Mouse (Mus musculus) embryonic facial prominence, embryonic 14.5 days (tissue): ENCODE data around the gene Mtch1. TPM values are rescaled to one million over a fixed set of nuclear protein-coding genes. Genes with fewer than 3 reads are reported as not detected.
"Not testable (repeated sequence)": the region's sequence is repeated elsewhere in the genome, so short reads cannot be mapped to it uniquely, and the experiment has no call there.

Experiments used
- ATAC-seq: fragments of 200-750 bp; cut with Nextera tagmentation; 2 replicates; pipeline ENCODE4 v1.8.0; 2017; ENCODE audit warnings: low read depth, moderate number of reproducible peaks, moderate TSS enrichment
- DNase-seq: peaks from one replicate; pipeline ENCODE4 v3.0.0-alpha.2; 2015; ENCODE audit warnings: low spot score
- H3K27ac ChIP-seq: fragments of 300-500 bp; sonication (generic); replicated peaks from 2 replicates; pipeline ENCODE4 v1.5.1; 2014; ENCODE audit warnings: low read depth, mild to moderate bottlenecking, low read length, moderate library complexity
- H3K27me3 ChIP-seq: fragments of 300-500 bp; sonication (generic); replicated peaks from 2 replicates; pipeline ENCODE4 v1.6.1; 2014; ENCODE audit warnings: low read length; ENCODE audit not compliant: control insufficient read depth, insufficient read depth
- H3K36me3 ChIP-seq: fragments of 300-500 bp; sonication (generic); 2 replicates; pipeline ENCODE4 v1.6.1; 2014; ENCODE audit warnings: low read length, mixed read lengths; ENCODE audit not compliant: control insufficient read depth, insufficient read depth
- H3K4me1 ChIP-seq: fragments of 300-500 bp; sonication (generic); 2 replicates; pipeline ENCODE4 v1.6.1; 2014; ENCODE audit warnings: antibody characterized with exemption, low read length; ENCODE audit not compliant: control insufficient read depth, insufficient read depth
- H3K4me2 ChIP-seq: fragments of 300-500 bp; sonication (generic); 2 replicates; pipeline ENCODE4 v1.6.1; 2014; ENCODE audit warnings: low read depth, mild to moderate bottlenecking, low read length, moderate library complexity, mixed read lengths
- H3K4me3 ChIP-seq: fragments of 300-500 bp; sonication (generic); 2 replicates; pipeline ENCODE4 v1.5.1; 2014; ENCODE audit warnings: low read depth, mild to moderate bottlenecking, low read length
- H3K9ac ChIP-seq: fragments of 300-500 bp; sonication (generic); 2 replicates; pipeline ENCODE4 v1.6.1; 2014; ENCODE audit warnings: low read depth, mild to moderate bottlenecking, low read length, moderate library complexity, mixed read lengths
- H3K9me3 ChIP-seq: fragments of 300-500 bp; sonication (generic); 2 replicates; pipeline ENCODE4 v1.6.1; 2016; ENCODE audit warnings: low read length; ENCODE audit not compliant: control insufficient read depth
- WGBS: fragments of 180-500 bp; shearing (Covaris S2); extraction: QIAGEN DNeasy Blood & Tissue Kit; methylation state at CpG from one replicate; pipeline ENCODE4 v1.1.7; 2014; 5-methylcytosine and 5-hydroxymethylcytosine counted together
- polyA plus RNA-seq: library from polyadenylated mRNA; unstranded; fragments of >200 nt; fragmentation: Nextera tagmentation; extraction: Ambion mirVana; gene quantifications from 2 replicates; pipeline ENCODE4 v1.2.1, GENCODE M21; 2014

Gene Mtch1
- polyA plus RNA-seq, 1 experiment from 2014 or later: 396 TPM

- Histone ChIP-seq H3K9ac (peak overlapping the region; percentile 42), H3K27me3 (peaks cover 33% of the 10 kb centered on the region), H3K4me1 (peaks cover 16% of the 10 kb centered on the region), H3K36me3 (no peaks in the 10 kb centered on the region), H3K27ac (no peak overlapping the region), H3K4me2 (peak overlapping the region; percentile 35), H3K4me3 (peak overlapping the region; percentile 13; the same call in 1 of the 2 replicates), H3K9me3 (no peaks in the 10 kb centered on the region)
- 14% methylated on average over 40 of the region's 41 CpGs for WGBS
- ATAC-seq (peak; percentile 36), DNase-seq (no peak)
Observed at GRCm38 (mm10) chr17:29321765-29322602, 25.8 kb downstream of the Mtch1 start.

- Histone ChIP-seq H3K27ac (no peak overlapping the region), H3K27me3 (peaks cover 25% of the 10 kb centered on the region)
- 67% methylated on average over 7 of the region's 8 CpGs for WGBS
Observed at GRCm38 (mm10) chr17:29319881-29320639, 27.7 kb downstream of the Mtch1 start.

GRCm38 (mm10) chr17:29319476-29319875, 28.3 kb downstream of the Mtch1 start:
- peaks cover 25% of the 10 kb centered on the region for H3K27me3 ChIP-seq

More at GRCm38 (mm10) chr17:29319881-29320639, 27.7 kb downstream of the Mtch1 start:
- Histone ChIP-seq H3K9ac (no peak overlapping the region), H3K4me2 (no peak overlapping the region), H3K36me3 (no peaks in the 10 kb centered on the region), H3K4me1 (peaks cover 6% of the 10 kb centered on the region), H3K9me3 (no peaks in the 10 kb centered on the region), H3K4me3 (no peak overlapping the region)
- DNase-seq (no peak), ATAC-seq (no peak)

GRCm38 (mm10) chr17:29318731-29319250, 28.9 kb downstream of the Mtch1 start:
- Histone ChIP-seq H3K27me3 (peaks cover 25% of the 10 kb centered on the region), H3K9ac (no peak overlapping the region), H3K9me3 (no peaks in the 10 kb centered on the region), H3K4me2 (no peak overlapping the region), H3K27ac (no peak overlapping the region), H3K4me1 (peaks cover 6% of the 10 kb centered on the region), H3K36me3 (no peaks in the 10 kb centered on the region), H3K4me3 (no peak overlapping the region)
- DNase-seq: no peak
- 47% methylated on average over 6 of the region's 6 CpGs for WGBS
- no peak for ATAC-seq

More at GRCm38 (mm10) chr17:29319476-29319875, 28.3 kb downstream of the Mtch1 start:
- Histone ChIP-seq H3K27ac (no peak overlapping the region), H3K4me3 (no peak overlapping the region), H3K36me3 (no peaks in the 10 kb centered on the region), H3K9me3 (no peaks in the 10 kb centered on the region), H3K4me2 (no peak overlapping the region), H3K4me1 (peaks cover 6% of the 10 kb centered on the region), H3K9ac (no peak overlapping the region)
- no peak for DNase-seq
- ATAC-seq: no peak
- WGBS: 84% methylated on average over 7 of the region's 7 CpGs

GRCm38 (mm10) chr17:29317380-29317779, 30.4 kb downstream of the Mtch1 start, which contains the start of gene Pi16:
Gene Pi16, plus strand, starts transcription at chr17:29317680.
- not testable (repeated sequence) for DNase-seq, H3K4me1 ChIP-seq, H3K4me3 ChIP-seq, H3K27ac ChIP-seq, ATAC-seq, H3K9me3 ChIP-seq, H3K4me2 ChIP-seq, H3K36me3 ChIP-seq, H3K9ac ChIP-seq
- peaks cover 19% of the 10 kb centered on the region for H3K27me3 ChIP-seq
- WGBS: 80% methylated on average over 3 of the region's 3 CpGs

GRCm38 (mm10) chr17:29316891-29317290, 30.8 kb downstream of the Mtch1 start:
- no peak overlapping the region; the same call in 1 of the 2 replicates for H3K27ac ChIP-seq
- no peak overlapping the region for H3K4me3 ChIP-seq
- no peaks in the 10 kb centered on the region for H3K36me3 ChIP-seq
- H3K9me3 ChIP-seq: peaks cover 6% of the 10 kb centered on the region; the same call in 1 of the 2 replicates
- ATAC-seq (no peak), DNase-seq (no peak)
- WGBS: 74% methylated on average over 3 of the region's 3 CpGs
- no peaks in the 10 kb centered on the region for H3K4me1 ChIP-seq
- peaks cover 14% of the 10 kb centered on the region for H3K27me3 ChIP-seq
- no peak overlapping the region for H3K9ac ChIP-seq
- no peak overlapping the region for H3K4me2 ChIP-seq

GRCm38 (mm10) chr17:29315672-29316465, 31.9 kb downstream of the Mtch1 start:
- 40% methylated on average over 9 of the region's 9 CpGs for WGBS
- no peak overlapping the region for H3K4me3 ChIP-seq
- no peak overlapping the region for H3K4me2 ChIP-seq
- DNase-seq: no peak
- H3K9ac ChIP-seq: no peak overlapping the region
- H3K27me3 ChIP-seq: peaks cover 4% of the 10 kb centered on the region
- 0 out of 2 replicates have a peak, but pooled peaks have one; percentile 10 for ATAC-seq
- H3K36me3 ChIP-seq: no peaks in the 10 kb centered on the region
- peaks cover 6% of the 10 kb centered on the region; the same call in 1 of the 2 replicates for H3K9me3 ChIP-seq
- H3K4me1 ChIP-seq: no peaks in the 10 kb centered on the region
- H3K27ac ChIP-seq: 0 out of 2 replicates have a peak overlapping the region, but pooled peaks have one; percentile 1

- H3K27me3 ChIP-seq: no peaks in the 10 kb centered on the region
- no peak overlapping the region for H3K27ac ChIP-seq
- ATAC-seq: no peak
- H3K9ac ChIP-seq: no peak overlapping the region
- no peaks in the 10 kb centered on the region for H3K4me1 ChIP-seq
- no peaks in the 10 kb centered on the region for H3K36me3 ChIP-seq
- no peak overlapping the region for H3K4me3 ChIP-seq
- no peak for DNase-seq
- H3K4me2 ChIP-seq: no peak overlapping the region
- peaks cover 6% of the 10 kb centered on the region; the same call in 1 of the 2 replicates for H3K9me3 ChIP-seq
Observed at GRCm38 (mm10) chr17:29313300-29313699, 34.4 kb downstream of the Mtch1 start.
